In the genomic region with DNA sequence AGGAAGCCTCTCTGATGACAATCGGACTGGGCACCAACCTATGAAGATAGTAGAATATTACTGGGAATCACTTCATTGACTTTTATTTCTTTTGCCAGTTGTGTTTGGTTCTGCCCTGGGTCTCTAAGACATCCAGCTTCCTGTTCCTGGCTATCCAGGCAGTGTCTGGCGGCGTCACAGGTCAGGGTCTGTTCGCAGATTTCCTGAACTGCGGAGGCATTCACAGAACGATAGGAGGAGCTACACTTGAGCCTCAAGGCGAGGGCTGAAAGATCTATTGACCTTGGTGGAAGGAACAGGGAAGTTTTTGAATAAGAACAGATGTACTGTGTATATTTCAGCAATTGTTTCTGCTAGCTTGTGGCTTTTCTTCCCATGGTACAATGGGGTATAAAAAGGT, we compare ENCODE assay signal across 11 mouse cellular contexts.
A peak's percentile ranks its signal among the peaks of the same experiment; 100 is the strongest.
DNase-seq lines count a peak whose midpoint lies in the region; ATAC-seq and TF ChIP-seq lines count a peak whose summit lies in the region.
"Had no signal": no experiment of that assay in that cellular context is flagged by ENCODE, and none has a peak within 500 bp of the region (broad histone marks: within the 10 kb centered on the region; RNA-seq: fewer than 3 reads in every experiment).

No protein-coding gene starts in this region.

- no peak for TF ChIP-seq CTCF in kidney, adult 2 months (conservative IDR thresholded peaks at IDR 0.05; ENCODE audit: insufficient read depth, insufficient read length, low read depth, low read length)

- TF ChIP-seq POLR2A in kidney, adult 2 months (IDR thresholded peaks at IDR 0.05; ENCODE audit: low read depth, low read length) = no peak

- H3K36me3 ChIP-seq in kidney, embryonic 14.5 days (ENCODE audit: control insufficient read depth, insufficient read depth, low read length) = no peaks in the 10 kb centered on the region
- H3K36me3 ChIP-seq in kidney, adult 2 months (ENCODE audit: control insufficient read depth, insufficient read depth, low read length) = no peaks in the 10 kb centered on the region
- no peaks in the 10 kb centered on the region for H3K36me3 ChIP-seq in hindbrain, embryonic 16.5 days (ENCODE audit: control insufficient read depth, insufficient read depth, low read length)
- no peaks in the 10 kb centered on the region for H3K36me3 ChIP-seq in neural tube, embryonic 15.5 days
- H3K36me3 ChIP-seq: embryonic facial prominence, embryonic 15.5 days had no signal

- H3K27ac ChIP-seq in kidney, embryonic 14.5 days (ENCODE audit: low read depth, low read length) = no peak overlapping the region
- H3K27ac ChIP-seq in kidney, adult 2 months (ENCODE audit: insufficient read depth, low read depth, low read length) = peak overlapping the region; percentile 7; the same call in 1 of the 2 replicates
- no peak overlapping the region for H3K27ac ChIP-seq in hindbrain, embryonic 16.5 days (ENCODE audit: low read depth, low read length)
- H3K27ac ChIP-seq in neural tube, embryonic 15.5 days (replicated peaks) = no peak overlapping the region
- H3K27ac ChIP-seq: hindbrain, postnatal 0 days; liver, embryonic 14.5 days had no signal

- H3K4me2 ChIP-seq in kidney, embryonic 14.5 days (replicated peaks; ENCODE audit: low read depth, low read length) = no peak overlapping the region
- H3K4me2 ChIP-seq in hindbrain, embryonic 16.5 days (ENCODE audit: low read length) = no peak overlapping the region
- no peak overlapping the region for H3K4me2 ChIP-seq in neural tube, embryonic 15.5 days
- H3K4me2 ChIP-seq: embryonic facial prominence, embryonic 15.5 days had no signal

- H3K27me3 ChIP-seq in kidney, embryonic 14.5 days (ENCODE audit: control insufficient read depth, insufficient read depth, low read length) = no peaks in the 10 kb centered on the region
- H3K27me3 ChIP-seq in kidney, adult 2 months (replicated peaks; ENCODE audit: control insufficient read depth, insufficient read depth, low read length) = no peaks in the 10 kb centered on the region
- H3K27me3 ChIP-seq in hindbrain, embryonic 16.5 days (replicated peaks; ENCODE audit: control insufficient read depth, insufficient read depth, low read length) = no peaks in the 10 kb centered on the region
- no peaks in the 10 kb centered on the region for H3K27me3 ChIP-seq in neural tube, embryonic 15.5 days (replicated peaks)
- H3K27me3 ChIP-seq: embryonic facial prominence, embryonic 15.5 days had no signal

- 61% methylated on average over 7 of the region's 7 CpGs for WGBS in kidney, embryonic 14.5 days
- WGBS in kidney, adult 2 months = 32% methylated on average over 7 of the region's 7 CpGs
- 71% methylated on average over 7 of the region's 7 CpGs for WGBS in hindbrain, embryonic 16.5 days
- WGBS in neural tube, embryonic 15.5 days = 68% methylated on average over 7 of the region's 7 CpGs

- H3K4me3 ChIP-seq in kidney, embryonic 14.5 days (ENCODE audit: low read length) = no peak overlapping the region
- no peak overlapping the region for H3K4me3 ChIP-seq in kidney, adult 2 months (ENCODE audit: insufficient read depth, low read depth, low read length)
- no peak overlapping the region for H3K4me3 ChIP-seq in hindbrain, embryonic 16.5 days (ENCODE audit: low read length)
- no peak overlapping the region for H3K4me3 ChIP-seq in neural tube, embryonic 15.5 days (replicated peaks)
- H3K4me3 ChIP-seq: embryonic facial prominence, embryonic 15.5 days had no signal

- H3K4me1 ChIP-seq in kidney, embryonic 14.5 days (ENCODE audit: control insufficient read depth, insufficient read depth, low read length) = no peaks in the 10 kb centered on the region
- peaks cover 3% of the 10 kb centered on the region; the same call in 1 of the 2 replicates for H3K4me1 ChIP-seq in kidney, adult 2 months (ENCODE audit: control insufficient read depth, insufficient read depth, low read length)
- H3K4me1 ChIP-seq in hindbrain, embryonic 16.5 days (ENCODE audit: control insufficient read depth, insufficient read depth, low read depth, low read length) = no peaks in the 10 kb centered on the region
- no peaks in the 10 kb centered on the region for H3K4me1 ChIP-seq in neural tube, embryonic 15.5 days
- H3K4me1 ChIP-seq: embryonic facial prominence, embryonic 15.5 days had no signal

- DNase-seq in kidney, adult 11 months = peak; percentile 53
- DNase-seq in embryo, embryonic 11 days = peak; percentile 34
- peak; percentile 70 for DNase-seq in kidney, adult 2 months
- DNase-seq in lung, postnatal 4 days = peak; percentile 60 to 74
- DNase-seq in cerebellum, adult 9-10 months = no peak

- H3K9ac ChIP-seq in kidney, embryonic 14.5 days (ENCODE audit: low read depth, low read length) = no peak overlapping the region
- H3K9ac ChIP-seq in hindbrain, embryonic 16.5 days (ENCODE audit: low read depth, low read length) = no peak overlapping the region
- no peak overlapping the region for H3K9ac ChIP-seq in neural tube, embryonic 15.5 days (replicated peaks)
- H3K9ac ChIP-seq: embryonic facial prominence, embryonic 15.5 days; liver, embryonic 14.5 days had no signal

- ATAC-seq in kidney, embryonic 14.5 days (ENCODE audit: low FRiP score, low TSS enrichment) = no peak
- no peak for ATAC-seq in hindbrain, embryonic 16.5 days
- no peak for ATAC-seq in neural tube, embryonic 15.5 days (ENCODE audit: low FRiP score)
- ATAC-seq: hindbrain, postnatal 0 days had no signal

- H3K9me3 ChIP-seq in kidney, embryonic 14.5 days (ENCODE audit: control insufficient read depth, low read length) = no peaks in the 10 kb centered on the region
- H3K9me3 ChIP-seq in hindbrain, embryonic 16.5 days (ENCODE audit: control insufficient read depth, low read length) = no peaks in the 10 kb centered on the region
- no peaks in the 10 kb centered on the region for H3K9me3 ChIP-seq in neural tube, embryonic 15.5 days (replicated peaks)
- H3K9me3 ChIP-seq: embryonic facial prominence, embryonic 15.5 days had no signal
